Mouse (Mus musculus) bone marrow macrophage, adult 2 months (primary cell): ENCODE measurements around the gene Rab11fip5. TPM values are rescaled to one million over a fixed set of nuclear protein-coding genes. Genes with fewer than 3 reads are reported as not detected.

Source experiments
- H3K27ac ChIP-seq: 2 replicates; pipeline ENCODE4 v1.5.1; 2012; ENCODE audit warnings: low read depth, low read length; ENCODE audit not compliant: insufficient read depth
- H3K4me1 ChIP-seq: 2 replicates; pipeline ENCODE4 v1.6.1; 2012; ENCODE audit warnings: low read length; ENCODE audit not compliant: control insufficient read depth, insufficient read depth
- H3K4me3 ChIP-seq: 2 replicates; pipeline ENCODE4 v1.5.1; 2012; ENCODE audit warnings: mild to moderate bottlenecking, low read length, moderate library complexity; ENCODE audit not compliant: insufficient read depth
- CTCF ChIP-seq: IDR thresholded peaks from 2 replicates; pipeline ENCODE4 v1.5.1; 2012; ENCODE audit warnings: low read depth, mild to moderate bottlenecking, low read length, moderate library complexity
- POLR2A ChIP-seq: IDR thresholded peaks from 2 replicates; pipeline ENCODE4 v1.6.1; 2012; ENCODE audit warnings: mild to moderate bottlenecking, low read depth, low read length, borderline replicate concordance
- polyA plus RNA-seq: library from polyadenylated mRNA; stranded (reverse); fragments of >200 nt; gene quantifications from 2 replicates; pipeline ENCODE4 v1.2.4, GENCODE M21; 2012; ENCODE audit not compliant: missing spikeins, insufficient read depth, insufficient read length

The Rab11fip5 gene
- polyA plus RNA-seq, 1 experiment, result 160 TPM

GRCm38 (mm10) chr6:85335352-85335751 lies 39.1 kb downstream of the Rab11fip5 start:
- H3K4me1 ChIP-seq, result peaks cover 12% of the 10 kb centered on the region
- no peak for TF ChIP-seq CTCF
- no peak overlapping the region for H3K4me3 ChIP-seq
- no peak overlapping the region for H3K27ac ChIP-seq

- TF ChIP-seq CTCF (no peak), POLR2A (no peak)
Observed at GRCm38 (mm10) chr6:85334851-85335250, 39.6 kb downstream of the Rab11fip5 start.

GRCm38 (mm10) chr6:85334251-85334650 lies 40.2 kb downstream of the Rab11fip5 start:
- peak overlapping the region; percentile 86 for H3K27ac ChIP-seq
- no peak overlapping the region for H3K4me3 ChIP-seq
- TF ChIP-seq CTCF (no peak), POLR2A (no peak)
- H3K4me1 ChIP-seq, result peaks cover 10% of the 10 kb centered on the region

More at GRCm38 (mm10) chr6:85334851-85335250, 39.6 kb downstream of the Rab11fip5 start:
- H3K4me3 ChIP-seq, result no peak overlapping the region
- no peak overlapping the region for H3K27ac ChIP-seq
- peaks cover 10% of the 10 kb centered on the region for H3K4me1 ChIP-seq

GRCm38 (mm10) chr6:85333732-85334131 lies 40.7 kb downstream of the Rab11fip5 start:
- H3K4me1 ChIP-seq, result peaks cover 10% of the 10 kb centered on the region
- H3K4me3 ChIP-seq, result peak overlapping the region; percentile 89
- H3K27ac ChIP-seq, result peak overlapping the region; percentile 86
- no peak for TF ChIP-seq CTCF

GRCm38 (mm10) chr6:85333000-85333669 lies 41.3 kb downstream of the Rab11fip5 start, which contains the start of gene Sfxn5:
TSS of gene Sfxn5 (minus strand) at chr6:85333422.
- TF ChIP-seq CTCF, result no peak
- TF ChIP-seq POLR2A, result no peak
- peak within 1 kb of the TSS; percentile 86 for H3K27ac ChIP-seq
- H3K4me3 ChIP-seq, result peak within 1 kb of the TSS; percentile 89
- H3K4me1 ChIP-seq, result peaks cover 10% of the 10 kb centered on the region

GRCm38 (mm10) chr6:85332351-85332999 lies 42.0 kb downstream of the Rab11fip5 start:
- Histone ChIP-seq H3K27ac (peak overlapping the region; percentile 32), H3K4me1 (peaks cover 10% of the 10 kb centered on the region), H3K4me3 (peak overlapping the region; percentile 89)
- TF ChIP-seq CTCF (no peak), POLR2A (no peak)

- peaks cover 14% of the 10 kb centered on the region for H3K4me1 ChIP-seq
- peak overlapping the region; percentile 89; the same call in 1 of the 2 replicates for H3K4me3 ChIP-seq
- no peak overlapping the region for H3K27ac ChIP-seq
- TF ChIP-seq POLR2A, result no peak
- TF ChIP-seq CTCF, result no peak
Observed at GRCm38 (mm10) chr6:85331736-85332135, 42.7 kb downstream of the Rab11fip5 start.

GRCm38 (mm10) chr6:85331221-85331735 lies 43.2 kb downstream of the Rab11fip5 start:
- no peak for TF ChIP-seq POLR2A
- TF ChIP-seq CTCF, result no peak
- Histone ChIP-seq H3K4me3 (no peak overlapping the region), H3K27ac (no peak overlapping the region), H3K4me1 (peaks cover 18% of the 10 kb centered on the region)

- TF ChIP-seq CTCF (no peak), POLR2A (no peak)
- Histone ChIP-seq H3K27ac (no peak overlapping the region), H3K4me1 (peaks cover 30% of the 10 kb centered on the region), H3K4me3 (no peak overlapping the region)
Observed at GRCm38 (mm10) chr6:85329666-85330185, 44.7 kb downstream of the Rab11fip5 start.

- H3K27ac ChIP-seq, result peak overlapping the region; percentile 65; the same call in 1 of the 2 replicates
- no peak overlapping the region for H3K4me3 ChIP-seq
- no peak for TF ChIP-seq CTCF
- TF ChIP-seq POLR2A, result no peak
- H3K4me1 ChIP-seq, result peaks cover 39% of the 10 kb centered on the region
Observed at GRCm38 (mm10) chr6:85326564-85326963, 47.9 kb downstream of the Rab11fip5 start.
